In genomic region chr15:102179924-102180323, GRCm38 (mm10) we compare ENCODE assay signal across 29 mouse cellular contexts. TPM values are rescaled to one million over a fixed set of nuclear protein-coding genes. Genes with fewer than 3 reads are reported as not detected.
A peak's percentile ranks its signal among the peaks of the same experiment; 100 is the strongest.
DNase-seq lines count a peak whose midpoint lies in the region; ATAC-seq and TF ChIP-seq lines count a peak whose summit lies in the region.
"Had no signal": no experiment of that assay in that cellular context is flagged by ENCODE, and none has a peak within 500 bp of the region (broad histone marks: within the 10 kb centered on the region; RNA-seq: fewer than 3 reads in every experiment).

No protein-coding gene starts in this region.

- no peak for TF ChIP-seq POLR2A in ES-Bruce4 (IDR thresholded peaks at IDR 0.05; ENCODE audit: insufficient read depth, low read length)

- H3K9me3 ChIP-seq in kidney, embryonic 15.5 days (replicated peaks), result no peaks in the 10 kb centered on the region
- no peaks in the 10 kb centered on the region for H3K9me3 ChIP-seq in ES-Bruce4 (replicated peaks; ENCODE audit: control insufficient read depth, insufficient read depth, low read length, poor library complexity, severe bottlenecking)
- H3K9me3 ChIP-seq: embryonic facial prominence, embryonic 12.5 days; heart, embryonic 13.5 days; hindbrain, embryonic 10.5 days; hindbrain, embryonic 15.5 days; limb, embryonic 13.5 days; liver, embryonic 13.5 days; megakaryocyte, embryonic 14.5 days; midbrain, embryonic 13.5 days had no signal

- peak; percentile 84 for DNase-seq in heart, adult 11 months
- no peak for DNase-seq in heart, postnatal 10 days
- DNase-seq in kidney, postnatal 4 days, result no peak
- DNase-seq in kidney, postnatal 36 days, result peak; percentile 47 to 59
- DNase-seq in retina, postnatal 1 day, result no peak
- DNase-seq: adrenal gland, postnatal 14 days; cerebellum, adult 11 months; cerebellum, adult 9-10 months; cerebellum, postnatal 36 days; heart, postnatal 14 days; liver, embryonic 13.5 days; lung, adult 18-20 months; lung, postnatal 4 days; thymus, adult 2 months; thymus, postnatal 36 days had no signal

- intact Hi-C loops in heart, postnatal 10 days (cut with DNase I), result loop anchor here (5.0 kb wide), 1 partner anchor 137 kb away; no protein-coding TSS in a partner anchor

- H3K27me3 ChIP-seq in kidney, embryonic 15.5 days, result no peaks in the 10 kb centered on the region
- H3K27me3 ChIP-seq in ES-Bruce4 (ENCODE audit: control insufficient read depth, insufficient read depth, low read length, poor library complexity, severe bottlenecking), result no peaks in the 10 kb centered on the region
- H3K27me3 ChIP-seq: embryonic facial prominence, embryonic 12.5 days; heart, embryonic 13.5 days; hindbrain, embryonic 15.5 days; limb, embryonic 13.5 days; liver, embryonic 13.5 days; midbrain, embryonic 13.5 days had no signal

- ATAC-seq in kidney, embryonic 15.5 days (replicated peaks; ENCODE audit: low FRiP score), result no peak
- ATAC-seq: forebrain, embryonic 16.5 days; inflammation-experienced regulatory T-cells, adult 6 months; lung, postnatal 0 days; midbrain, embryonic 13.5 days had no signal

- H3K4me2 ChIP-seq in kidney, embryonic 15.5 days, result no peak overlapping the region
- H3K4me2 ChIP-seq: embryonic facial prominence, embryonic 12.5 days; heart, embryonic 13.5 days; hindbrain, embryonic 15.5 days; limb, embryonic 13.5 days; liver, embryonic 13.5 days; midbrain, embryonic 13.5 days had no signal

- H3K36me3 ChIP-seq in kidney, embryonic 15.5 days, result peaks cover 46% of the 10 kb centered on the region
- H3K36me3 ChIP-seq in ES-Bruce4 (ENCODE audit: control insufficient read depth, insufficient read depth, low read length, poor library complexity, severe bottlenecking), result no peaks in the 10 kb centered on the region

- H3K4me1 ChIP-seq in kidney, embryonic 15.5 days, result peaks cover 13% of the 10 kb centered on the region
- H3K4me1 ChIP-seq in ES-Bruce4 (ENCODE audit: control insufficient read depth, insufficient read depth, low read length), result no peaks in the 10 kb centered on the region
- H3K4me1 ChIP-seq: embryonic facial prominence, embryonic 12.5 days; heart, embryonic 13.5 days; hindbrain, embryonic 10.5 days; hindbrain, embryonic 15.5 days; limb, embryonic 13.5 days; midbrain, embryonic 13.5 days had no signal

- peak overlapping the region; percentile 28; the same call in 1 of the 2 replicates for H3K27ac ChIP-seq in kidney, embryonic 15.5 days
- H3K27ac ChIP-seq in ES-Bruce4 (ENCODE audit: insufficient read depth, low read length), result peak overlapping the region; percentile 13; the same call in 1 of the 2 replicates
- H3K27ac ChIP-seq: embryonic facial prominence, embryonic 12.5 days; heart, embryonic 13.5 days; hindbrain, embryonic 10.5 days; hindbrain, embryonic 15.5 days; limb, embryonic 13.5 days; liver, embryonic 13.5 days; midbrain, embryonic 13.5 days had no signal

- H3K9ac ChIP-seq in kidney, embryonic 15.5 days, result no peak overlapping the region
- H3K9ac ChIP-seq in ES-Bruce4 (ENCODE audit: low read depth, poor library complexity, severe bottlenecking), result peak overlapping the region; percentile 50
- H3K9ac ChIP-seq: embryonic facial prominence, embryonic 12.5 days; heart, embryonic 13.5 days; hindbrain, embryonic 15.5 days; limb, embryonic 13.5 days; liver, embryonic 13.5 days had no signal

- WGBS in kidney, embryonic 15.5 days, result 86% methylated on average over 14 of the region's 14 CpGs

- TF ChIP-seq CTCF in ES-Bruce4 (IDR thresholded peaks at IDR 0.05; ENCODE audit: low read depth, low read length), result no peak

- no peak for TF ChIP-seq EP300 in ES-Bruce4 (IDR thresholded peaks at IDR 0.05; ENCODE audit: insufficient read depth, low read depth, low read length)

- no peak overlapping the region for H3K4me3 ChIP-seq in kidney, embryonic 15.5 days (replicated peaks)
- H3K4me3 ChIP-seq in ES-Bruce4 (ENCODE audit: low read depth, low read length), result peak overlapping the region; percentile 59
- H3K4me3 ChIP-seq: embryonic facial prominence, embryonic 12.5 days; heart, embryonic 13.5 days; hindbrain, embryonic 10.5 days; hindbrain, embryonic 15.5 days; limb, embryonic 13.5 days; liver, embryonic 13.5 days; megakaryocyte, embryonic 14.5 days; midbrain, embryonic 13.5 days had no signal

RNA-seq across cellular contexts. Expression of gene Zfp740, which starts 23.1 kb away (rescaled TPM):
- 10 to 100 TPM; 48.2 to 48.3 TPM for total RNA-seq in heart, postnatal 10 days (2021)
- polyA plus RNA-seq in kidney, embryonic 15.5 days (2015; fragmentation: Nextera tagmentation; extraction: Ambion mirVana), result 72.7 and 77.1 TPM in 2 replicates
- polyA plus RNA-seq in ES-Bruce4 (2011; ENCODE audit: insufficient read depth, insufficient read length, low read depth, missing spikeins), result 53.7 and 54.3 TPM in 2 replicates

RNA-seq across cellular contexts. Expression of gene Csad, which starts 24.6 kb away (rescaled TPM):
- 10 to 100 TPM; 25.6 to 33.8 TPM for total RNA-seq in heart, postnatal 10 days (2021)
- 95.2 and 112 TPM in 2 replicates for polyA plus RNA-seq in kidney, embryonic 15.5 days (2015; fragmentation: Nextera tagmentation; extraction: Ambion mirVana)
- polyA plus RNA-seq in ES-Bruce4 (2011; ENCODE audit: insufficient read depth, insufficient read length, low read depth, missing spikeins), result 17.8 and 19.3 TPM in 2 replicates

RNA-seq across cellular contexts. Expression of gene Soat2, which starts 29.6 kb away (rescaled TPM):
- under 1 TPM in 1 of 2 experiments, not detected in 1; 0.20 TPM for total RNA-seq in heart, postnatal 10 days (2021)
- 0.33 and 1.1 TPM in 2 replicates for polyA plus RNA-seq in kidney, embryonic 15.5 days (2015; fragmentation: Nextera tagmentation; extraction: Ambion mirVana)
- polyA plus RNA-seq in ES-Bruce4 (2011; ENCODE audit: insufficient read depth, insufficient read length, low read depth, missing spikeins), result 0.45 TPM in 1 of 2 replicates, not detected in the other
- total RNA-seq: layer of hippocampus, postnatal 25 days had no signal
- polyA plus RNA-seq: forebrain, embryonic 11.5 days; forebrain, embryonic 16.5 days; midbrain, embryonic 13.5 days had no signal

RNA-seq across cellular contexts. Expression of gene Igfbp6, which starts 35.8 kb away (rescaled TPM):
- total RNA-seq in heart, postnatal 10 days (2021), result 10 to 100 TPM; 24.8 to 30.5 TPM
- 31.0 and 33.6 TPM in 2 replicates for polyA plus RNA-seq in kidney, embryonic 15.5 days (2015; fragmentation: Nextera tagmentation; extraction: Ambion mirVana)
- polyA plus RNA-seq in ES-Bruce4 (2011; ENCODE audit: insufficient read depth, insufficient read length, low read depth, missing spikeins), result 2.0 and 2.2 TPM in 2 replicates
- polyA plus RNA-seq: forebrain, embryonic 11.5 days; hindbrain, embryonic 10.5 days had no signal

RNA-seq across cellular contexts. Expression of gene Spryd3, which starts 43.9 kb away (rescaled TPM):
- 10 to 100 TPM; 19.1 to 22.2 TPM for total RNA-seq in heart, postnatal 10 days (2021)
- polyA plus RNA-seq in kidney, embryonic 15.5 days (2015; fragmentation: Nextera tagmentation; extraction: Ambion mirVana), result 18.0 and 18.4 TPM in 2 replicates
- 11.7 and 15.1 TPM in 2 replicates for polyA plus RNA-seq in ES-Bruce4 (2011; ENCODE audit: insufficient read depth, insufficient read length, low read depth, missing spikeins)

Comparison
In these comparisons a context has a peak if more than half of its experiments do, and no peak if none do; other contexts are left out.
1. DNase-seq: peak in heart, adult 11 months (single experiment) and kidney, postnatal 36 days (2 of 2); none in heart, postnatal 10 days (0 of 2), kidney, postnatal 4 days (0 of 2) and retina, postnatal 1 day (single experiment).